Mouse (Mus musculus) G1E (cell line): ENCODE measurements around the gene Stat5b. TPM values are rescaled to one million over a fixed set of nuclear protein-coding genes. Genes with fewer than 3 reads are reported as not detected.

Experiments
- ATAC-seq: 2 replicates; pipeline ENCODE4 v1.8.0; 2016; ENCODE audit warnings: mild to moderate bottlenecking; ENCODE audit not compliant: insufficient number of reproducible peaks, poor library complexity, low FRiP score, severe bottlenecking; ENCODE audit errors: extremely low read depth
- DNase-seq: peaks from one replicate; pipeline ENCODE4 v3.0.0; 2012; ENCODE audit warnings: low spot score
- H3K27me3 ChIP-seq: 2 replicates; pipeline ENCODE4 v1.6.1; 2012; ENCODE audit warnings: mild to moderate bottlenecking, low read length, inconsistent platforms; ENCODE audit not compliant: insufficient read depth
- H3K36me3 ChIP-seq: replicated peaks from 2 replicates; pipeline ENCODE3; 2012; ENCODE audit warnings: mild to moderate bottlenecking, inconsistent platforms
- H3K4me1 ChIP-seq: 2 replicates; pipeline ENCODE4 v1.6.1; 2012; ENCODE audit warnings: low read depth, low read length, inconsistent platforms, mixed read lengths; ENCODE audit not compliant: insufficient read depth
- H3K4me3 ChIP-seq: 2 replicates; pipeline ENCODE4 v1.5.1; 2012; ENCODE audit warnings: low read depth, mild to moderate bottlenecking, inconsistent platforms, low read length, moderate library complexity, mixed read lengths
- H3K9me3 ChIP-seq: replicated peaks from 2 replicates; pipeline ENCODE4 v1.6.1; 2012; ENCODE audit warnings: inconsistent platforms
- CTCF ChIP-seq: IDR thresholded peaks from 2 replicates; pipeline ENCODE4 v1.5.1; 2012; ENCODE audit warnings: low read depth, low read length, inconsistent platforms, mixed read lengths
- GATA1 ChIP-seq: IDR thresholded peaks from 2 replicates; pipeline ENCODE4 v1.6.1; 2012; ENCODE audit warnings: borderline replicate concordance, low read length, inconsistent platforms, mixed read lengths
- GATA2 ChIP-seq: IDR thresholded peaks from 2 replicates; pipeline ENCODE4 v1.6.1; 2012; ENCODE audit warnings: low read depth, low read length, inconsistent platforms, borderline replicate concordance
- POLR2AphosphoS5 ChIP-seq: IDR thresholded peaks from 2 replicates; pipeline ENCODE4 v1.6.1; 2012; ENCODE audit warnings: low read depth, low read length, inconsistent platforms; ENCODE audit not compliant: insufficient replicate concordance
- TAL1 ChIP-seq: conservative IDR thresholded peaks from 2 replicates; pipeline ENCODE4 v1.6.1; 2012; ENCODE audit warnings: low read depth, low read length, inconsistent platforms, mixed read lengths
- polyA plus RNA-seq: library from polyadenylated mRNA; stranded (reverse); fragments of >175 nt; gene quantifications from 2 replicates; pipeline ENCODE4 v1.2.3, GENCODE M21; 2012
- total RNA-seq, 2 experiments: library from RNA; stranded (forward) in 1 of 2; stranded (reverse) in 1 of 2; fragments of 200-1000 nt in 1 of 2; fragments of >200 nt in 1 of 2; fragmentation: Nextera tagmentation in 1 of 2; gene quantifications; 2 replicates each; pipeline ENCODE4 v1.2.3; 2014 to 2017

Stat5b gene
- total and polyA plus RNA-seq, 3 experiments = 55.9 to 93.0 (median 73.5) TPM

- no peak for ATAC-seq
- peaks cover 64% of the 10 kb centered on the region for H3K4me1 ChIP-seq
- no peak overlapping the region; the same call in 1 of the 2 replicates for H3K4me3 ChIP-seq
These were observed 3.0 kb downstream of the Stat5b start for GRCm38 (mm10) chr11:100847572-100847971.

GRCm38 (mm10) chr11:100845793-100846192, 4.7 kb downstream of the Stat5b start:
- TF ChIP-seq GATA2 (no peak), TAL1 (no peak), GATA1 (no peak), POLR2AphosphoS5 (no peak), CTCF (no peak)
- Histone ChIP-seq H3K4me3 (no peak overlapping the region), H3K9me3 (no peaks in the 10 kb centered on the region), H3K4me1 (peaks cover 68% of the 10 kb centered on the region), H3K36me3 (peaks cover 46% of the 10 kb centered on the region), H3K27me3 (no peaks in the 10 kb centered on the region)
- ATAC-seq = no peak
- no peak for DNase-seq

More at GRCm38 (mm10) chr11:100847572-100847971, 3.0 kb downstream of the Stat5b start:
- DNase-seq = no peak
- no peak for TF ChIP-seq TAL1
- TF ChIP-seq GATA1 = no peak
- no peak for TF ChIP-seq CTCF
- TF ChIP-seq GATA2 = no peak
- TF ChIP-seq POLR2AphosphoS5 = no peak
- Histone ChIP-seq H3K9me3 (no peaks in the 10 kb centered on the region), H3K36me3 (peaks cover 32% of the 10 kb centered on the region), H3K27me3 (peaks cover 13% of the 10 kb centered on the region)

DNA sequence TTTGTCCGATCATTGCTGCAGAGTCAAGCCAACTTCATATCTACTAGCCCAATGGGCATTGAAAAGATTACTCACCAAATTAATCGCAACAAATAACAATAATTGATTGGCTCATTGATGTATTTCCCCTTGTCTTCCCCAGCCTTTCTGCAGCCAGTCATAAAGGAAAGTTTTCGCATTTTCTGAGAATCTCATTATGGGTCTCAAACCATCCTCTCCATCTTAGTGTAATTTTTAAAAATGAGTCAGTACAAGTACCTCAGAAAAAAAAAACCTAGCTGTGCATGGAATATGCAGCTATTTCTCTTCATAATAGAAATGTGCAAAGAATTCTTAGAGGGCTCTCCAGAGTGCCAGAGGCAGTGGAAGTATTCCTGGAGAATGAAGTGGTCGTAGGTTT, 6.4 kb downstream of the Stat5b start:
- no peak for DNase-seq
- Histone ChIP-seq H3K27me3 (no peaks in the 10 kb centered on the region), H3K4me1 (peaks cover 71% of the 10 kb centered on the region), H3K9me3 (peaks cover 3% of the 10 kb centered on the region), H3K4me3 (no peak overlapping the region), H3K36me3 (peaks cover 51% of the 10 kb centered on the region)
- ATAC-seq = no peak
- TF ChIP-seq POLR2AphosphoS5 = no peak

GRCm38 (mm10) chr11:100843070-100843669, 7.4 kb downstream of the Stat5b start:
- Histone ChIP-seq H3K4me3 (no peak overlapping the region), H3K27me3 (no peaks in the 10 kb centered on the region), H3K36me3 (peaks cover 56% of the 10 kb centered on the region), H3K4me1 (peaks cover 66% of the 10 kb centered on the region), H3K9me3 (peaks cover 3% of the 10 kb centered on the region)
- DNase-seq (no peak), ATAC-seq (no peak)
- TF ChIP-seq GATA2 (no peak), TAL1 (no peak), POLR2AphosphoS5 (no peak)

DNA sequence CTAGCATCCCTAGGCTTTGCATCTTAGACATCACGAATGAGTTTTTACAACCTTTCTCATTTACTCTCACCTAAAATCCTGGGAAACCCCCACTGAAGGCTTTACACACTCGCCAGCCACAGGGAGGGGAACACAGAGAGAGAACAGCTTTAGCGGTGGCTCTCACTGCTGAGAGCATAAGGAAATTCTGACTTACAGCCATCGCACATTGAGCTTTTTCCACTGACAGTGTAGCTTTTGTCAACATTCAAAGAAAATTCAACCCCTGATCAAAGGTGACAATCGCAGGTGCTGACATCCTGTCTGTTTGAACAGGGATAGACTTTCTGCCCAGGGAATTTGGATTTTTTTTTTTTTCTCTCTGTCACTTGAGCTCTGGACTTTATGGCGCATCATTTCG, 8.5 kb downstream of the Stat5b start:
- no peak for ATAC-seq
- no peak for TF ChIP-seq POLR2AphosphoS5
- TF ChIP-seq TAL1 = no peak
- TF ChIP-seq CTCF = no peak
- no peak for TF ChIP-seq GATA1
- no peak for TF ChIP-seq GATA2
- no peak for DNase-seq

GRCm38 (mm10) chr11:100840866-100841265, 9.7 kb downstream of the Stat5b start:
- peaks cover 56% of the 10 kb centered on the region for H3K4me1 ChIP-seq
- no peaks in the 10 kb centered on the region for H3K27me3 ChIP-seq
- no peak for DNase-seq
- H3K36me3 ChIP-seq = peaks cover 64% of the 10 kb centered on the region
- H3K9me3 ChIP-seq = peaks cover 7% of the 10 kb centered on the region
- no peak for ATAC-seq
- no peak overlapping the region for H3K4me3 ChIP-seq
- TF ChIP-seq CTCF (no peak), GATA1 (no peak), TAL1 (no peak), POLR2AphosphoS5 (no peak), GATA2 (no peak)

More for the DNA sequence above, 8.5 kb downstream of the Stat5b start:
- Histone ChIP-seq H3K36me3 (peaks cover 60% of the 10 kb centered on the region), H3K4me1 (peaks cover 55% of the 10 kb centered on the region), H3K9me3 (peaks cover 7% of the 10 kb centered on the region), H3K27me3 (no peaks in the 10 kb centered on the region), H3K4me3 (no peak overlapping the region)

GRCm38 (mm10) chr11:100839523-100839922, 11.0 kb downstream of the Stat5b start:
- no peak for ATAC-seq
- no peak overlapping the region for H3K4me3 ChIP-seq
- peaks cover 45% of the 10 kb centered on the region for H3K4me1 ChIP-seq

More at GRCm38 (mm10) chr11:100839523-100839922, 11.0 kb downstream of the Stat5b start:
- Histone ChIP-seq H3K9me3 (peaks cover 7% of the 10 kb centered on the region), H3K27me3 (no peaks in the 10 kb centered on the region), H3K36me3 (peaks cover 57% of the 10 kb centered on the region)
- no peak for TF ChIP-seq CTCF
- TF ChIP-seq GATA2 = no peak
- no peak for TF ChIP-seq TAL1
- no peak for TF ChIP-seq POLR2AphosphoS5
- TF ChIP-seq GATA1 = no peak
- no peak for DNase-seq
